Mouse (Mus musculus): ENCODE measurements around the gene Angel2. TPM values are rescaled to one million over a fixed set of nuclear protein-coding genes. Genes with fewer than 3 reads are reported as not detected.

The Angel2 gene
- total RNA-seq, 2 experiments from 2014 or later: 21.5 to 22.5 TPM

GRCm38 (mm10) chr1:190927751-190928369 is 2.9 kb downstream of the Angel2 start:
- intact Hi-C loops (cut with DNase I; ENCODE audit: low total_unique reads): no loop called here
- no peak for DNase-seq

- intact Hi-C loops (cut with DNase I; ENCODE audit: low total_unique reads): no loop called here
- DNase-seq: peak; percentile 99
Measured at GRCm38 (mm10) chr1:190928370-190929009, 3.6 kb downstream of the Angel2 start.

- intact Hi-C loops (cut with DNase I; ENCODE audit: low total_unique reads): no loop called here
- no peak for DNase-seq
Measured at GRCm38 (mm10) chr1:190929010-190929695, 4.2 kb downstream of the Angel2 start.

DNA sequence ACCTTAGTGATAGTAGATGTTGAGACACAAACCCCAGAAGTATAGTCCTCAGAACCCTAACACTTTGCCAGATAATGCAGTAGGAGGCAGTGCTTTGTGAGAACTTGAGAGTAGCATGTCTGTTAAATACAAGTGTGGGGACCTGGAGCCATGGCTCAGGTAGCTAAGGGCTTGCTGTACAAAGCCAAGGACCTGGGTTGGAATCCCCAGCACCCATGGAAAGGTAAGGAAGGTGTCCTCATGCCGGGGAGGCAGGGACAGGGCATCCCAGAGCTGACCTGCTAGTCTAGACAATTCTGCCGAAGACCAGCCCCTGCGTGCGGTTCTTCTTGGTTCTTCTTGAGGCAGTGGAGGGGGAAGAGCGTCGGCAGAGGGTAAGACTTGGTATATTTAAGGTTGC is 5.3 kb downstream of the Angel2 start:
- intact Hi-C loops (cut with DNase I; ENCODE audit: low total_unique reads): no loop called here
- DNase-seq: no peak

DNA sequence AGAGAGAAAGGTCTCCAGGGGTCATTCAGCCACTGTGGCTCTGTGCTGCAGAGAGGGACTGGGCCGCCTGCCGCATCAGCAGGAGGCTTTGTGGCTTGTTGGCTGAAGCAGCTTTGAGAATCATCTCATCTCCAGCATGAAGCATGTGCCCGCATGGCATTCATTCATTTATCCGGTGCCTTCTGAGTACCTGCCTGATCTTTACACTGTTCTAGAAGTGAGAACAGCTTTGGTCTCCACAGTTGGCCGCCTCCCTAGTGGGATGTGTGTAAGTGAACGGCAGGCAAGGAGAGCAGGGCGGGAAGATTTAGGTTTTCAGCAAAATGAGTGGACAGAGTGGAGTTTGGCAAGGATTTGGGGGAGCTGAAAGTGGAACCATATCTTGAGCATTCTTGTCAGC is 14.9 kb downstream of the Angel2 start:
- intact Hi-C loops (cut with DNase I; ENCODE audit: low total_unique reads): no loop called here
- no peak for DNase-seq

DNA sequence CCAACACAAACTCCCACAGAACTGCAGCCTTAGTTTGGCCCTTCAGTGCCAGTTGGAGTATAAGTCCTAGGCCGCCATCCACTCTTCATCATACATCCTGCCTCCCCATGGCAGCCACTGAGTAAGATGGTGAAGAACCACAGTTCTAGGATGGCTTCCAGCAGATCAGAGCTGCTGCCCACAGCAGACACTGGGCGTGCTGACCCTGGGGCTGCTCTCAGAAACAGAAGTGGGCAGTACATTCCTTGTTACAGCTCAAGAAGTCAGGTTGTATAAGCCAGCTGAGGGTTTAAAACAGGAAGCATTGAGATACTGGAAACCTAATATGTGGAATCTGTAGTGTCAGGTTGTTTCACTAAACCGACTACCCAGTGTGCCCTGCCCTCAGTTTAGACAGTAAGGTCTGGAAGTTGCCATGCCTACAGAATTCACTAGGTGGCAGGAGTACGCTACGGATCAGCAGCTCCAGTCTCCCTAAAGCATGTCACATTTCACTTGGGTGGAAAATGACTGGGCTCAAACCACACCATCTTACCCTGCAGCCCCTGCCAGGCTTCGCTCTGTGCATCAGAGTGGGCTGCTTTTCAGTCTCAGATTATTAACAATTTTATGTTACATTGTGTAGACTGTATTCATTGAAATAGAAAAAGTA is 19.3 kb downstream of the Angel2 start:
- intact Hi-C loops (cut with DNase I; ENCODE audit: low total_unique reads): loop anchor here (2.0 kb wide), 1 partner anchor 131 kb away; no protein-coding TSS in a partner anchor
- DNase-seq: peak; percentile 66

GRCm38 (mm10) chr1:190947986-190948385 is 23.1 kb downstream of the Angel2 start:
- no peak for DNase-seq
- intact Hi-C loops (cut with DNase I; ENCODE audit: low total_unique reads): no loop called here

GRCm38 (mm10) chr1:190948439-190948838 is 23.5 kb downstream of the Angel2 start:
- intact Hi-C loops (cut with DNase I; ENCODE audit: low total_unique reads): no loop called here
- DNase-seq: no peak

DNA sequence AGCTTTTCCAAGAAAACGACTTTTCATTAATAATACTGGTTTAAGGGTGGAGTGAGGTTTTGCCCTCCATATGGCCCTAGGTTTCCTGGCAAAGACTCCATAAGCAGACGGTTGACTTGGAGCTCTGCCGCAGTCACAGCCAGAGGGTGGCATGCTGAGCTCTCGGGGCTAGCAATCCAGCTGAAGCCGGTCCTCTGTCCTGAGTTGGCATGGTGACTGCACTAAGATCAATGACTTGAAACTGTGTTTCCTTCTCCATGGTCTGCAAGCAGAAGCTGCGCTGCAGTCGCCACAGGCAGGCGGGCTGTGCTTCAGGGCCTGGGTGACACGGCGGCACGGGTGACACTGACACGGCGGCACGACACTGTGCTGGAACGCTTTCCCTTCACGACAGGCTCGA is 23.9 kb downstream of the Angel2 start:
- DNase-seq: no peak
- intact Hi-C loops (cut with DNase I; ENCODE audit: low total_unique reads): no loop called here

GRCm38 (mm10) chr1:190951014-190951413 is 26.1 kb downstream of the Angel2 start:
- DNase-seq: no peak
- intact Hi-C loops (cut with DNase I; ENCODE audit: low total_unique reads): no loop called here

DNA sequence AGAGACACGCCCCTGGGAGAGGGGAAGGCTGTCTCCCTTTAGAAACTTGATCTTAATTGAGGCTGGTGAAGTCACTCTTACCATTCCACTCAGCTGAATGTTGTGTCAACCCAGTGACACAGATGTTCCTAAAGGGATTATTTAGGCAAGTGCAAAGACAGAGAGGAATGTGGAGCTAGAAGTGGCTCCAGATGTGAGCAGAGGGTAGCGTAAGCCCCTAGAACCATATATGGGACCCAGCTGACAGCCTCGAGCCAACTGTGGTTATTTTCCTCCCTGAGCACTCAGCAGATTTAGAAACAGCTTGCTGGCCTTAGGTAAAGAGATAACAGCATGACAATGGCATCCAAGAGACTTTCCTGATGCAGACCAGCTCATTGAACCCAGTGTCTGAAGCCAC is 28.1 kb downstream of the Angel2 start:
- DNase-seq: no peak
- intact Hi-C loops (cut with DNase I; ENCODE audit: low total_unique reads): no loop called here

- intact Hi-C loops (cut with DNase I; ENCODE audit: low total_unique reads): loop anchor here (5.0 kb wide), 1 partner anchor 33 kb away; no protein-coding TSS in a partner anchor
- DNase-seq: no peak
Measured at GRCm38 (mm10) chr1:190958821-190959220, 33.9 kb downstream of the Angel2 start.

- intact Hi-C loops (cut with DNase I; ENCODE audit: low total_unique reads): no loop called here
- DNase-seq: no peak
Measured at GRCm38 (mm10) chr1:190962760-190963159, 37.8 kb downstream of the Angel2 start.

DNA sequence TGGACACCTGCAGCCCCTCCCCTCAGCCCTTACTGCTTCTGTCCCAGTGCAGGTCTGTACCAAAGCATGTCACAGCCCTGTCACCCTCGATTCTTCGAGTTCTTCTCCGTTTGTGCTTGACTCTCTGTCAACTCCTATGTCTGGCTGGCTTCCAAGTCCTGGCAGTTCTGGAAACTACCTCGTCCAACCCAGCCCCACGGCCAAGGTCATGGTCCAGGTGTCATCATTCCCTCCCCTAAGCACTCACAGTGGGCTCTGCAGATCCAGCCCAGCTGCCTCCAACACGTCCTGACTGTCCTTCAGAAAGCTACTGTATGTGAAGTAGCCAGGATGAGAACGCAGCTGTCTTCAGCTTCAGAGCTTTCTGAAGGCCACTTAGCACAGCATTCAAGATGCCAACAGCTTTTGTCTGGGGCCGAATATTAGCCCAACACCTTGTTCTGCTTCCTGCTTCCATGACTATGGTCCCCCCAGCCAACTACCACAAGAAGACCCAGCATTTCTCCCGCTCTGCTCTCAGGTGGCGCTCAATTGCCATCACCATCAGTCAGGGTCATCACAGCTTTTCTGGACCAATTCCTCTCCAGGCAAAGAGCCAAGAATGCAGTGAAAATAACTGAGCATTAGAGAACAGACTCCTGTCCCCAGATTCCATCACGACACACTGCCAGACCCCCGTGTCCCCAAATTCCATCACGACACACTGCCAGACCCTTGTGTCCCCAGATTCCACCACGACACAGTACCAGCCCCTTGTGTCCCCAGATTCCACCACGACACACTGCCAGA is 40.3 kb downstream of the Angel2 start:
- no peak for DNase-seq
- intact Hi-C loops (cut with DNase I; ENCODE audit: low total_unique reads): no loop called here

DNA sequence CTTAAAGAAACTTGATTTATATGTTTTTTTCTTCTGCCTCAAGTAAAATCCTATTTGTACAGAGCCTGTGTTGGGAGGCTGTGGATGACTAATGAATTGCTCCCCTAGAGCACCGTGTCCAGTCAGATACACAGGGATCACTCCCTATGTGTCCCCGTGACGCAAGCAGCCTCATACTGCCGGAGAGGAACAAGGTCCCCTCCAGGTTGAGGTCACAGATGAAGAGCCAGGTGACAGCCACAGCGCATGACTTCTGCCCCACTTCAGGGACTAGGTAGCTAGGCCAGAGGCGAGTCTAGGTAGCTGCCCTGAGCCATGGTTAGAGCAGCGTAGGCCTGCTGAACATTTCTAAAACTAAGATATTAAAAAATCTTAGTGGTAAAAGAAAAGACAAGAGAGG is 43.1 kb downstream of the Angel2 start:
- DNase-seq: no peak
- intact Hi-C loops (cut with DNase I; ENCODE audit: low total_unique reads): no loop called here

GRCm38 (mm10) chr1:190971708-190972610 is 47.0 kb downstream of the Angel2 start:
- no peak for DNase-seq
- intact Hi-C loops (cut with DNase I; ENCODE audit: low total_unique reads): no loop called here

- intact Hi-C loops (cut with DNase I; ENCODE audit: low total_unique reads): no loop called here
- DNase-seq: peak; percentile 75
Measured at GRCm38 (mm10) chr1:190972612-190973192, 47.8 kb downstream of the Angel2 start.

GRCm38 (mm10) chr1:190974191-190974590 is 49.3 kb downstream of the Angel2 start:
- no peak for DNase-seq
- intact Hi-C loops (cut with DNase I; ENCODE audit: low total_unique reads): no loop called here
